13 mouse cellular contexts compared by ENCODE assay signal in genomic region chr2:106256012-106256411, GRCm38 (mm10).
DNase-seq lines count a peak whose midpoint lies in the region; ATAC-seq lines count a peak whose summit lies in the region.
"Had no signal": no experiment of that assay in that cellular context is flagged by ENCODE, and none has a peak within 500 bp of the region (broad histone marks: within the 10 kb centered on the region; RNA-seq: fewer than 3 reads in every experiment).

No protein-coding gene starts in this region.

- intact Hi-C loops in gastrocnemius, postnatal 14 days (cut with DNase I; ENCODE audit: low total_unique reads) = no loop called here

- no peak overlapping the region for H3K9ac ChIP-seq in hindbrain, embryonic 14.5 days
- no peak overlapping the region for H3K9ac ChIP-seq in neural tube, embryonic 12.5 days
- no peak overlapping the region for H3K9ac ChIP-seq in heart, embryonic 12.5 days

- peak; percentile 53; the same call in 1 of the 2 replicates for ATAC-seq in hindbrain, embryonic 14.5 days (ENCODE audit: low FRiP score)
- peak; percentile 77; the same call in 1 of the 2 replicates for ATAC-seq in neural tube, embryonic 12.5 days (ENCODE audit: low FRiP score, low read depth)
- no peak for ATAC-seq in heart, embryonic 12.5 days (ENCODE audit: insufficient number of reproducible peaks, low FRiP score)
- ATAC-seq: CD4-positive, CD25-positive, alpha-beta regulatory T cell, adult 4 months had no signal

- H3K27ac ChIP-seq in heart, embryonic 10.5 days = no peak overlapping the region
- no peak overlapping the region for H3K27ac ChIP-seq in hindbrain, embryonic 14.5 days
- H3K27ac ChIP-seq in neural tube, embryonic 12.5 days = no peak overlapping the region
- H3K27ac ChIP-seq in heart, embryonic 12.5 days (ENCODE audit: poor library complexity, severe bottlenecking) = no peak overlapping the region

- peak overlapping the region; percentile 24; the same call in 1 of the 2 replicates for H3K4me2 ChIP-seq in hindbrain, embryonic 14.5 days (replicated peaks)
- H3K4me2 ChIP-seq in neural tube, embryonic 12.5 days (replicated peaks) = no peak overlapping the region; the same call in 1 of the 2 replicates
- no peak overlapping the region for H3K4me2 ChIP-seq in heart, embryonic 12.5 days

- DNase-seq in heart, adult 11 months = peak; percentile 76
- no peak for DNase-seq in heart, embryonic 10.5 days (ENCODE audit: low spot score)
- peak; percentile 32 for DNase-seq in embryo, embryonic 10 days (ENCODE audit: low spot score)
- no peak for DNase-seq in hindbrain, embryonic 14.5 days (ENCODE audit: low spot score)
- no peak for DNase-seq in testis, postnatal 14 days (ENCODE audit: low spot score)
- DNase-seq in gastrocnemius, postnatal 14 days = no peak
- DNase-seq: kidney, adult 11 months; layer of hippocampus, postnatal 36 days; liver; lung, postnatal 36 days had no signal

- H3K4me3 ChIP-seq in heart, embryonic 10.5 days = no peak overlapping the region
- no peak overlapping the region for H3K4me3 ChIP-seq in hindbrain, embryonic 14.5 days (replicated peaks; ENCODE audit: low read length)
- H3K4me3 ChIP-seq in neural tube, embryonic 12.5 days = no peak overlapping the region
- H3K4me3 ChIP-seq in heart, embryonic 12.5 days = no peak overlapping the region

- no peaks in the 10 kb centered on the region for H3K36me3 ChIP-seq in heart, embryonic 10.5 days
- no peaks in the 10 kb centered on the region for H3K36me3 ChIP-seq in hindbrain, embryonic 14.5 days (replicated peaks; ENCODE audit: control insufficient read depth, insufficient read depth)
- no peaks in the 10 kb centered on the region for H3K36me3 ChIP-seq in neural tube, embryonic 12.5 days
- H3K36me3 ChIP-seq in heart, embryonic 12.5 days = no peaks in the 10 kb centered on the region

- no peaks in the 10 kb centered on the region for H3K27me3 ChIP-seq in heart, embryonic 10.5 days (ENCODE audit: insufficient read depth, poor library complexity, severe bottlenecking)
- H3K27me3 ChIP-seq in hindbrain, embryonic 14.5 days (ENCODE audit: control insufficient read depth, insufficient read depth, low read length) = no peaks in the 10 kb centered on the region
- H3K27me3 ChIP-seq in neural tube, embryonic 12.5 days (replicated peaks) = no peaks in the 10 kb centered on the region
- H3K27me3 ChIP-seq in heart, embryonic 12.5 days (replicated peaks) = no peaks in the 10 kb centered on the region

- WGBS in heart, embryonic 10.5 days = 80% methylated on average over 12 of the region's 12 CpGs
- WGBS in hindbrain, embryonic 14.5 days = 32% methylated on average over 12 of the region's 12 CpGs
- WGBS in neural tube, embryonic 12.5 days = 43% methylated on average over 12 of the region's 12 CpGs
- WGBS in heart, embryonic 12.5 days = 78% methylated on average over 12 of the region's 12 CpGs

- no peaks in the 10 kb centered on the region for H3K4me1 ChIP-seq in heart, embryonic 10.5 days
- peaks cover 7% of the 10 kb centered on the region for H3K4me1 ChIP-seq in hindbrain, embryonic 14.5 days (replicated peaks; ENCODE audit: control insufficient read depth, insufficient read depth, low read length)
- H3K4me1 ChIP-seq in neural tube, embryonic 12.5 days = no peaks in the 10 kb centered on the region
- no peaks in the 10 kb centered on the region for H3K4me1 ChIP-seq in heart, embryonic 12.5 days (replicated peaks)

- H3K9me3 ChIP-seq in heart, embryonic 10.5 days = no peaks in the 10 kb centered on the region
- no peaks in the 10 kb centered on the region for H3K9me3 ChIP-seq in hindbrain, embryonic 14.5 days (ENCODE audit: control insufficient read depth, low read length)
- no peaks in the 10 kb centered on the region for H3K9me3 ChIP-seq in neural tube, embryonic 12.5 days
- H3K9me3 ChIP-seq in heart, embryonic 12.5 days (replicated peaks) = no peaks in the 10 kb centered on the region

Comparison
In these comparisons a context has a peak if more than half of its experiments do, and no peak if none do; other contexts are left out.
1. DNase-seq: peak in heart, adult 11 months (single experiment) and embryo, embryonic 10 days (single experiment); none in heart, embryonic 10.5 days (single experiment), hindbrain, embryonic 14.5 days (single experiment), testis, postnatal 14 days (single experiment) and gastrocnemius, postnatal 14 days (single experiment).